Mouse (Mus musculus): ENCODE results near the gene Gm10696. TPM values are rescaled to one million over a fixed set of nuclear protein-coding genes. Genes with fewer than 3 reads are reported as not detected.
"Not testable (repeated sequence)": the region's sequence is repeated elsewhere in the genome, so short reads cannot be mapped to it uniquely, and the experiment has no call there.

Gene Gm10696
- not detected in 2 replicates for polyA plus RNA-seq (2014; fragmentation: Nextera tagmentation; extraction: Ambion mirVana)

DNA sequence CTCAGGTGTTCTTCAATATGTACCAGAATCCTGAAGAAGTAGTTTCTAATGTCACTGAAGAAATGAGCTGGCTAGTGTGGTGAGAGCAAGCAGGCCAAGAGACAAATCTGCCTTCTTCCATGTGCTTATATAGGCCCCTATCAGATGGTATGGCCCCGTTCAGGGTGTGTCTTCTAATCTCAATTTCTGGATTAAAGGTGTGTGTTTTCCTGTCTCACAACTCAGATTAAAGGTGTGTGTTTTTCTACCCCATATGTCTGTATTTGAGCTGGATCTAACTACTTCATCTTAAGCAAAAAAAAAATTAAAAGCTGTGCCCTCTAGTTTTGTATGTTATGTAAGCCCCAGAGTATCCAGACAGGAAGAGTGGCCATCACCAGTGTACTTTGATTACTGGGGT is at the start of gene Gm10696:
Gm10696 (minus strand) TSS at position 101 of the 400 bp plus-strand sequence.
- H3K4me1 ChIP-seq (ENCODE audit: insufficient read depth); H3K36me3 ChIP-seq (ENCODE audit: insufficient read depth); H3K27me3 ChIP-seq (ENCODE audit: insufficient read depth, low read length); H3K9me3 ChIP-seq (ENCODE audit: low read depth, low read length); H3K27ac ChIP-seq (ENCODE audit: low read depth); H3K4me3 ChIP-seq (ENCODE audit: low read depth, low read length); DNase-seq; H3K9ac ChIP-seq; H3K4me2 ChIP-seq; ATAC-seq (ENCODE audit: insufficient read depth): not testable (repeated sequence)
- 79% methylated on average over 1 of the region's 1 CpGs for WGBS

DNA sequence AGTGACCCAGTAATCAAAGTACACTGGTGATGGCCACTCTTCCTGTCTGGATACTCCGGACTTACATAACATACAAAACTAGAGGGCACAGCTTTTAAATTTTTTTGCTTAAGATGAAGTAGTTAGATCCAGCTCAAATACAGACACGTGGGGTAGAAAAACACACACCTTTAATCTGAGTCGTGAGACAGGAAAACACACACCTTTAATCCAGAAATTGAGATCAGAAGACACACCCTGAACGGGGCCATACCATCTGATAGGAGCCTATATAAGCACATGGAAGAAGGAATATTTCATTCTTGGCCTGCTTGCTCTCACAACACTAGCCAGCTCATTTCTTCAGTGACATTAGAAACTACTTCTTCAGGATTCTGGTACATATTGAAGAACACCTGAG is 18.4 kb upstream of the Gm10696 start, which contains the start of gene Gm5286:
Gm5286 (plus strand) TSS at position 301 of the 400 bp plus-strand sequence.
- DNase-seq; H3K9ac ChIP-seq; H3K36me3 ChIP-seq (ENCODE audit: insufficient read depth); H3K27me3 ChIP-seq (ENCODE audit: insufficient read depth, low read length); ATAC-seq (ENCODE audit: insufficient read depth); H3K4me1 ChIP-seq (ENCODE audit: insufficient read depth); H3K4me3 ChIP-seq (ENCODE audit: low read depth, low read length); H3K9me3 ChIP-seq (ENCODE audit: low read depth, low read length); H3K27ac ChIP-seq (ENCODE audit: low read depth); H3K4me2 ChIP-seq: not testable (repeated sequence)
- WGBS: 95% methylated on average over 1 of the region's 4 CpGs

DNA sequence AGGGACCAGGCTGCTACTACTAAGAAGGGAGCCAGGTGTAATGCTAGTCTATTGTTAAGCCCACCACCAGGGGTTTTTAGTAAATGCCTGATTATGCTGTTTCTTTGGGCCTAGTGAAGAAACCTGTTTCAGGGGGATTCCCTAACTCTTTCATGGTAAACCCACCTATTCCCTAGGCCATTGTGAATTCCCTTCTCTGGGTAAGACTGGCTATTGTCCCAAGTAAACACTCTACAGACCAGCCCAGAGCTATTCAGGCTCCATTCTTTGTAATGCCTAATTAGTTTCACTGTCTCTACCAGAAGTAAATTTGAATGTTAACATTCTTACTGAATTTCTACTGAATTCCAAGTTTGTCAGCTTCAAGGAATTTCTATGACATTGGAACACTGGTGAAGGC is 10.6 kb downstream of the Gm10696 start:
- H3K27me3 ChIP-seq (ENCODE audit: insufficient read depth, low read length); H3K27ac ChIP-seq (ENCODE audit: low read depth); H3K4me3 ChIP-seq (ENCODE audit: low read depth, low read length); H3K36me3 ChIP-seq (ENCODE audit: insufficient read depth); H3K4me1 ChIP-seq (ENCODE audit: insufficient read depth); H3K9ac ChIP-seq; DNase-seq; H3K4me2 ChIP-seq; H3K9me3 ChIP-seq (ENCODE audit: low read depth, low read length); ATAC-seq (ENCODE audit: insufficient read depth): not testable (repeated sequence)

Other genes with a start within 250 kb of the Gm10696 start
- gene Gm9117, start 234.7 kb downstream of the Gm10696 start, polyA plus RNA-seq (2014; fragmentation: Nextera tagmentation; extraction: Ambion mirVana): not detected in 2 replicates
- gene Tdpoz5, start 216.9 kb downstream of the Gm10696 start, polyA plus RNA-seq (2014; fragmentation: Nextera tagmentation; extraction: Ambion mirVana): not detected in 2 replicates
- gene Gm9125, start 123.3 kb downstream of the Gm10696 start, polyA plus RNA-seq (2014; fragmentation: Nextera tagmentation; extraction: Ambion mirVana): not detected in 2 replicates
- not detected in 2 replicates for gene Gm10697, start 105.5 kb downstream of the Gm10696 start, polyA plus RNA-seq (2014; fragmentation: Nextera tagmentation; extraction: Ambion mirVana)
- not detected in 2 replicates for gene Gm5286, start 18.5 kb upstream of the Gm10696 start, polyA plus RNA-seq (2014; fragmentation: Nextera tagmentation; extraction: Ambion mirVana)
- not detected in 2 replicates for gene Gm4778, start 85.8 kb upstream of the Gm10696 start, polyA plus RNA-seq (2014; fragmentation: Nextera tagmentation; extraction: Ambion mirVana)
- 9.7 and 9.8 TPM in 2 replicates for gene Them4, start 131.9 kb upstream of the Gm10696 start, polyA plus RNA-seq (2014; fragmentation: Nextera tagmentation; extraction: Ambion mirVana)
- gene Them5, start 163.9 kb upstream of the Gm10696 start, polyA plus RNA-seq (2014; fragmentation: Nextera tagmentation; extraction: Ambion mirVana): 0.43 TPM in 1 of 2 replicates, not detected in the other
- 0.74 and 1.2 TPM in 2 replicates for gene C2cd4d, start 184.2 kb upstream of the Gm10696 start, polyA plus RNA-seq (2014; fragmentation: Nextera tagmentation; extraction: Ambion mirVana)
- gene Rorc, start 194.6 kb upstream of the Gm10696 start, polyA plus RNA-seq (2014; fragmentation: Nextera tagmentation; extraction: Ambion mirVana): 4.7 and 5.4 TPM in 2 replicates
- 0.08 and 0.11 TPM in 2 replicates for gene Lingo4, start 220.3 kb upstream of the Gm10696 start, polyA plus RNA-seq (2014; fragmentation: Nextera tagmentation; extraction: Ambion mirVana)
- 8.8 and 10.0 TPM in 2 replicates for gene Tdrkh, start 235.1 kb upstream of the Gm10696 start, polyA plus RNA-seq (2014; fragmentation: Nextera tagmentation; extraction: Ambion mirVana)